Mouse (Mus musculus) heart, embryonic 16.5 days (tissue): Measurements from ENCODE around the gene Abat. TPM values are rescaled to one million over a fixed set of nuclear protein-coding genes. Genes with fewer than 3 reads are reported as not detected.

Source experiments
- ATAC-seq: fragments of 200-750 bp; cut with Nextera tagmentation; replicated peaks from 2 replicates; pipeline ENCODE4 v1.8.0; 2017; ENCODE audit warnings: moderate number of reproducible peaks; ENCODE audit not compliant: insufficient read depth, low FRiP score; ENCODE audit errors: extremely low read depth
- H3K27ac ChIP-seq: fragments of 300-500 bp; sonication (generic); 2 replicates; pipeline ENCODE4 v1.5.1; 2014; ENCODE audit warnings: mild to moderate bottlenecking, low read length, control low read depth, moderate library complexity
- H3K27me3 ChIP-seq: fragments of 300-500 bp; sonication (generic); 2 replicates; pipeline ENCODE4 v1.6.1; 2014; ENCODE audit warnings: low read length, mixed read lengths; ENCODE audit not compliant: control insufficient read depth, insufficient read depth
- H3K36me3 ChIP-seq: fragments of 300-500 bp; sonication (generic); 2 replicates; pipeline ENCODE4 v1.6.1; 2014; ENCODE audit not compliant: control insufficient read depth, insufficient read depth
- H3K4me1 ChIP-seq: fragments of 300-500 bp; sonication (generic); 2 replicates; pipeline ENCODE4 v1.6.1; 2014; ENCODE audit warnings: low read length, mixed read lengths; ENCODE audit not compliant: control insufficient read depth, insufficient read depth
- H3K4me2 ChIP-seq: fragments of 300-500 bp; sonication (generic); 2 replicates; pipeline ENCODE4 v1.6.1; 2014; ENCODE audit warnings: low read depth, mild to moderate bottlenecking, control low read depth, low read length
- H3K4me3 ChIP-seq: fragments of 300-500 bp; sonication (generic); 2 replicates; pipeline ENCODE4 v1.5.1; 2014; ENCODE audit warnings: mild to moderate bottlenecking, control low read depth, low read length
- H3K9ac ChIP-seq: fragments of 300-500 bp; sonication (generic); 2 replicates; pipeline ENCODE4 v1.6.1; 2014; ENCODE audit warnings: low read length, control low read depth
- H3K9me3 ChIP-seq: fragments of 300-500 bp; sonication (generic); replicated peaks from 2 replicates; pipeline ENCODE4 v1.6.1; 2016; ENCODE audit warnings: low read length; ENCODE audit not compliant: control insufficient read depth
- WGBS: fragments of 180-500 bp; shearing (Covaris S2); extraction: QIAGEN DNeasy Blood & Tissue Kit; methylation state at CpG from one replicate; pipeline ENCODE4 v1.1.7; 2014; 5-methylcytosine and 5-hydroxymethylcytosine counted together
- polyA plus RNA-seq: library from polyadenylated mRNA; unstranded; fragments of >200 nt; fragmentation: Nextera tagmentation; extraction: Ambion mirVana; gene quantifications from 2 replicates; pipeline ENCODE4 v1.2.1, GENCODE M21; 2015

Gene Abat
- polyA plus RNA-seq, 1 experiment from 2014 or later, result 28.6 TPM

GRCm38 (mm10) chr16:8574316-8574715 lies 61.1 kb downstream of the Abat start:
- Histone ChIP-seq H3K4me3 (no peak overlapping the region), H3K4me1 (peaks cover 3% of the 10 kb centered on the region; the same call in 1 of the 2 replicates), H3K9ac (no peak overlapping the region), H3K36me3 (no peaks in the 10 kb centered on the region), H3K27ac (no peak overlapping the region), H3K4me2 (no peak overlapping the region), H3K9me3 (no peaks in the 10 kb centered on the region), H3K27me3 (no peaks in the 10 kb centered on the region)
- ATAC-seq, result no peak
- 91% methylated on average over 11 of the region's 11 CpGs for WGBS

- ATAC-seq, result no peak
- Histone ChIP-seq H3K27ac (no peak overlapping the region), H3K27me3 (no peaks in the 10 kb centered on the region), H3K36me3 (no peaks in the 10 kb centered on the region), H3K4me2 (no peak overlapping the region), H3K4me3 (no peak overlapping the region), H3K9me3 (no peaks in the 10 kb centered on the region), H3K4me1 (no peaks in the 10 kb centered on the region), H3K9ac (no peak overlapping the region)
- WGBS, result 83% methylated on average over 3 of the region's 3 CpGs
These were observed 62.9 kb downstream of the Abat start for GRCm38 (mm10) chr16:8576111-8576510.

GRCm38 (mm10) chr16:8576901-8577300 lies 63.7 kb downstream of the Abat start:
- Histone ChIP-seq H3K9ac (no peak overlapping the region), H3K9me3 (no peaks in the 10 kb centered on the region), H3K27me3 (no peaks in the 10 kb centered on the region), H3K4me1 (no peaks in the 10 kb centered on the region), H3K27ac (no peak overlapping the region), H3K4me2 (no peak overlapping the region), H3K36me3 (no peaks in the 10 kb centered on the region), H3K4me3 (no peak overlapping the region)
- ATAC-seq, result no peak
- 68% methylated on average over 3 of the region's 3 CpGs for WGBS

GRCm38 (mm10) chr16:8578326-8578725 lies 65.1 kb downstream of the Abat start:
- no peaks in the 10 kb centered on the region for H3K4me1 ChIP-seq
- no peaks in the 10 kb centered on the region for H3K27me3 ChIP-seq
- H3K9me3 ChIP-seq, result peaks cover 4% of the 10 kb centered on the region
- WGBS, result 71% methylated on average over 4 of the region's 4 CpGs
- no peak overlapping the region for H3K27ac ChIP-seq
- H3K4me3 ChIP-seq, result no peak overlapping the region
- no peak overlapping the region for H3K4me2 ChIP-seq
- no peak for ATAC-seq
- no peak overlapping the region for H3K9ac ChIP-seq
- peaks cover 7% of the 10 kb centered on the region for H3K36me3 ChIP-seq

- ATAC-seq, result peak; percentile 65; the same call in 1 of the 2 replicates
- 66% methylated on average over 5 of the region's 5 CpGs for WGBS
- Histone ChIP-seq H3K4me1 (no peaks in the 10 kb centered on the region), H3K36me3 (peaks cover 7% of the 10 kb centered on the region), H3K9me3 (peaks cover 4% of the 10 kb centered on the region), H3K9ac (no peak overlapping the region), H3K27me3 (no peaks in the 10 kb centered on the region), H3K27ac (no peak overlapping the region), H3K4me3 (no peak overlapping the region), H3K4me2 (no peak overlapping the region)
These were observed 66.3 kb downstream of the Abat start for GRCm38 (mm10) chr16:8579546-8579945.

- Histone ChIP-seq H3K9me3 (peaks cover 4% of the 10 kb centered on the region), H3K36me3 (peaks cover 7% of the 10 kb centered on the region)
- 94% methylated on average over 6 of the region's 6 CpGs for WGBS
These were observed 68.5 kb downstream of the Abat start for GRCm38 (mm10) chr16:8581661-8582239.

GRCm38 (mm10) chr16:8582579-8583295 lies 69.5 kb downstream of the Abat start:
- no peaks in the 10 kb centered on the region for H3K27me3 ChIP-seq
- H3K4me3 ChIP-seq, result no peak overlapping the region
- H3K27ac ChIP-seq, result no peak overlapping the region
- no peaks in the 10 kb centered on the region for H3K4me1 ChIP-seq
- H3K36me3 ChIP-seq, result peaks cover 7% of the 10 kb centered on the region
- ATAC-seq, result no peak
- H3K4me2 ChIP-seq, result no peak overlapping the region
- H3K9ac ChIP-seq, result no peak overlapping the region
- 88% methylated on average over 5 of the region's 5 CpGs for WGBS
- peaks cover 4% of the 10 kb centered on the region for H3K9me3 ChIP-seq

More at GRCm38 (mm10) chr16:8581661-8582239, 68.5 kb downstream of the Abat start:
- H3K4me2 ChIP-seq, result no peak overlapping the region
- no peak for ATAC-seq
- H3K4me3 ChIP-seq, result no peak overlapping the region
- no peaks in the 10 kb centered on the region for H3K27me3 ChIP-seq
- no peaks in the 10 kb centered on the region for H3K4me1 ChIP-seq
- no peak overlapping the region for H3K9ac ChIP-seq
- no peak overlapping the region for H3K27ac ChIP-seq

- no peak for ATAC-seq
- WGBS, result 81% methylated on average over 1 of the region's 1 CpGs
These were observed 71.0 kb downstream of the Abat start for GRCm38 (mm10) chr16:8584248-8584647.

GRCm38 (mm10) chr16:8585056-8585455 lies 71.8 kb downstream of the Abat start:
- ATAC-seq, result no peak
- H3K9ac ChIP-seq, result no peak overlapping the region
- no peak overlapping the region for H3K27ac ChIP-seq
- H3K9me3 ChIP-seq, result peaks cover 4% of the 10 kb centered on the region
- no peak overlapping the region for H3K4me3 ChIP-seq
- peaks cover 16% of the 10 kb centered on the region for H3K36me3 ChIP-seq
- WGBS, result 70% methylated on average over 5 of the region's 5 CpGs
- no peaks in the 10 kb centered on the region for H3K4me1 ChIP-seq
- no peak overlapping the region for H3K4me2 ChIP-seq
- H3K27me3 ChIP-seq, result no peaks in the 10 kb centered on the region

More at GRCm38 (mm10) chr16:8584248-8584647, 71.0 kb downstream of the Abat start:
- Histone ChIP-seq H3K4me3 (no peak overlapping the region), H3K36me3 (peaks cover 11% of the 10 kb centered on the region), H3K27ac (no peak overlapping the region), H3K4me2 (no peak overlapping the region), H3K9me3 (peaks cover 4% of the 10 kb centered on the region), H3K4me1 (no peaks in the 10 kb centered on the region), H3K27me3 (no peaks in the 10 kb centered on the region), H3K9ac (no peak overlapping the region)
